Mouse (Mus musculus) spleen, adult 2 months (tissue): ENCODE data around the gene Ripk4. TPM values are rescaled to one million over a fixed set of nuclear protein-coding genes. Genes with fewer than 3 reads are reported as not detected.

ENCODE experiments used
- DNase-seq, 2 experiments: peaks; one replicate each; pipeline versions ENCODE4 v3.0.0 to v3.0.0-alpha.2; 2012 to 2021; ENCODE audit warnings: low spot score in 2 of 2, low read depth in 1 of 2
- H3K27ac ChIP-seq: fragments of 200-500 bp; 2 replicates; pipeline ENCODE4 v1.5.1; 2012; ENCODE audit warnings: low read length, inconsistent platforms; ENCODE audit not compliant: insufficient read depth
- H3K27me3 ChIP-seq: fragments of 200-500 bp; 2 replicates; pipeline ENCODE4 v1.6.1; 2012; ENCODE audit warnings: mild to moderate bottlenecking, moderate library complexity, low read length, inconsistent platforms; ENCODE audit not compliant: control insufficient read depth, insufficient read depth
- H3K36me3 ChIP-seq: fragments of 200-500 bp; 2 replicates; pipeline ENCODE4 v1.6.1; 2012; ENCODE audit warnings: mild to moderate bottlenecking, low read length, inconsistent platforms; ENCODE audit not compliant: control insufficient read depth, insufficient read depth
- H3K4me1 ChIP-seq: fragments of 200-500 bp; 2 replicates; pipeline ENCODE4 v1.6.1; 2011; ENCODE audit warnings: inconsistent platforms; ENCODE audit not compliant: control insufficient read depth, insufficient read depth, insufficient read length
- H3K4me3 ChIP-seq: fragments of 200-500 bp; 2 replicates; pipeline ENCODE4 v1.5.1; 2011; ENCODE audit warnings: mild to moderate bottlenecking, inconsistent platforms; ENCODE audit not compliant: insufficient read depth, insufficient read length; ENCODE audit errors: extremely low read depth
- CTCF ChIP-seq: fragments of 200-500 bp; IDR thresholded peaks from 2 replicates; pipeline ENCODE4 v1.5.1; 2011; ENCODE audit warnings: mild to moderate bottlenecking, inconsistent platforms; ENCODE audit not compliant: insufficient read depth, insufficient read length, insufficient replicate concordance; ENCODE audit errors: extremely low read depth
- POLR2A ChIP-seq: fragments of 200-500 bp; IDR thresholded peaks from 2 replicates; pipeline ENCODE4 v1.6.1; 2011; ENCODE audit warnings: low read depth, low read length, inconsistent platforms
- WGBS: fragments of 180-500 bp; shearing (Covaris S2); methylation state at CpG from one replicate; pipeline ENCODE4 v1.1.7; 2018; 5-methylcytosine and 5-hydroxymethylcytosine counted together
- polyA plus RNA-seq: library from polyadenylated mRNA; depleted of rRNA; stranded (reverse); fragments of >200 nt; gene quantifications from 2 replicates; pipeline ENCODE4 v1.2.3, GENCODE M21; 2012

Ripk4 gene
- polyA plus RNA-seq, 1 experiment, result 0.19 TPM

GRCm38 (mm10) chr16:97759681-97760080, 3.9 kb downstream of the Ripk4 start:
- 80% methylated on average over 3 of the region's 3 CpGs for WGBS
- TF ChIP-seq POLR2A (no peak), CTCF (no peak)
- H3K4me3 ChIP-seq, result no peak overlapping the region
- H3K27ac ChIP-seq, result no peak overlapping the region
- peaks cover 7% of the 10 kb centered on the region; the same call in 1 of the 2 replicates for H3K4me1 ChIP-seq
- H3K36me3 ChIP-seq, result no peaks in the 10 kb centered on the region
- H3K27me3 ChIP-seq, result peaks cover 7% of the 10 kb centered on the region
- DNase-seq, result no peak

GRCm38 (mm10) chr16:97758288-97758687, 5.3 kb downstream of the Ripk4 start:
- DNase-seq, result no peak
- no peaks in the 10 kb centered on the region for H3K36me3 ChIP-seq
- H3K4me3 ChIP-seq, result no peak overlapping the region
- peaks cover 3% of the 10 kb centered on the region; the same call in 1 of the 2 replicates for H3K4me1 ChIP-seq
- TF ChIP-seq POLR2A (no peak), CTCF (no peak)
- WGBS, result 94% methylated on average over 2 of the region's 2 CpGs
- no peak overlapping the region for H3K27ac ChIP-seq
- peaks cover 3% of the 10 kb centered on the region for H3K27me3 ChIP-seq

DNA sequence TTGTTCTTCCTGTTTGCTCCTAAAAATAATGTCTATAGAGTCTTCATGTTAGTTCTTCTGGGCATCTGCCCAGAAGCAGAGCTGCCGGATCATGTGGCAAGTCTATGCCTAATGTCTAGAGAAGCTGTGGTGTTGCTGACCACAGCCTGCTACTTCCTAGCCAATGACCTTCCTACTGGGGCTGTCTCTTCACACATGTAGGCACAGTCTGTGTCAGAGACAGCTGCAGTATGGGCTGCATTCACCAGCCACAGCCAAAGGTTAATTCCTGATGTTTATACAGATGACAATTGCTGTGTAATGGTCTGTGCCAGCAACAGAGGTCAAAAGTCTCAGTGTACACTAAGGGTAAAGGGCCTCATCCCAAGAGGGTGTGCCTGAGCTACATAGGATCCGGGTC, 7.1 kb downstream of the Ripk4 start:
- no peak for DNase-seq
- TF ChIP-seq CTCF (no peak), POLR2A (no peak)
- Histone ChIP-seq H3K4me1 (no peaks in the 10 kb centered on the region), H3K27ac (no peak overlapping the region), H3K4me3 (no peak overlapping the region), H3K36me3 (no peaks in the 10 kb centered on the region), H3K27me3 (no peaks in the 10 kb centered on the region)
- 58% methylated on average over 2 of the region's 2 CpGs for WGBS

GRCm38 (mm10) chr16:97752316-97752941, 11.2 kb downstream of the Ripk4 start:
- Histone ChIP-seq H3K27ac (no peak overlapping the region), H3K27me3 (no peaks in the 10 kb centered on the region), H3K4me1 (no peaks in the 10 kb centered on the region), H3K4me3 (no peak overlapping the region), H3K36me3 (no peaks in the 10 kb centered on the region)
- TF ChIP-seq CTCF (no peak), POLR2A (no peak)
- no peak for DNase-seq
- 52% methylated on average over 3 of the region's 3 CpGs for WGBS

DNA sequence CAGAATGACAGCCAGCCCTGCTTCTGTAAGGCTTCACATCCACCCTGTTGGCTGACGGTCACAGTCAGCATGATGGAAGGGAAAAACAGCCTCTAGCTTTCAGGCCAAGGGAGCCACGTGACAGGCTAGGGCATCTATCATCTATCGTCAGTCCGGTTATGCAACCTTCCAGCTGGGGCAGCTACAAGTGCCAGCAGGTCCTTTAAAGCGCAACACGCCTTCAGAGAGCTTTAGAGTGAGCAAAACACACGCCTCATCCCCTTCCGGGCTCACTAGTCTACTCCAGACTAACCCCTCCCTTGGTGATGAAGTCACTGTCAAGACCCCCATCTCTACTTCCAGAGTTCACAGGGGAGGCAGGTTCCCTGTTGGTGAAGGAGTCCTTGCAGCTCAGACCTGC, 11.7 kb downstream of the Ripk4 start:
- WGBS, result 26% methylated on average over 8 of the region's 8 CpGs
- TF ChIP-seq POLR2A, result no peak
- TF ChIP-seq CTCF, result no peak
- no peak for DNase-seq
- Histone ChIP-seq H3K4me1 (no peaks in the 10 kb centered on the region), H3K4me3 (no peak overlapping the region), H3K27ac (no peak overlapping the region), H3K36me3 (no peaks in the 10 kb centered on the region), H3K27me3 (no peaks in the 10 kb centered on the region)

DNA sequence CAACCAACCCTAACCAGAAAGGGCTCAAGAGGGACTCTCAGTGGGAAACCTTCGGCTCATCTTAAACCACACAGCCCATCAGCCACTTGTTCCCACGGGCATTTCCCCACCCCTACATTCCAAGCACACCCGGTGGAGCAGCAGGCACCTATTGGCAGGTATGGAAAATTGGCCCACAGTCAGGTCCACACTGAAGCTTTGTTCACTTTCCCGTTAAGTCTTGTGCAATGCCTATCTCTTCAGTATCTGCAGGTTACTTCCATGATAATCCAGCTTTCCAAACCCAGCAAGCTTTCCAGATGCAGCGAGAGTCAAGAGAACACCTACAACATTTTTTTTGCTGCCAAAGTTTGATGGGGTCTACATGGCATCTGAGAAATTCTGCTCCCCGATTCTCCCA, 15.2 kb downstream of the Ripk4 start:
- no peaks in the 10 kb centered on the region for H3K36me3 ChIP-seq
- H3K27ac ChIP-seq, result no peak overlapping the region
- no peaks in the 10 kb centered on the region for H3K4me1 ChIP-seq
- WGBS, result 84% methylated on average over 6 of the region's 6 CpGs
- H3K4me3 ChIP-seq, result no peak overlapping the region
- TF ChIP-seq POLR2A (no peak), CTCF (no peak)
- H3K27me3 ChIP-seq, result no peaks in the 10 kb centered on the region
- no peak for DNase-seq

DNA sequence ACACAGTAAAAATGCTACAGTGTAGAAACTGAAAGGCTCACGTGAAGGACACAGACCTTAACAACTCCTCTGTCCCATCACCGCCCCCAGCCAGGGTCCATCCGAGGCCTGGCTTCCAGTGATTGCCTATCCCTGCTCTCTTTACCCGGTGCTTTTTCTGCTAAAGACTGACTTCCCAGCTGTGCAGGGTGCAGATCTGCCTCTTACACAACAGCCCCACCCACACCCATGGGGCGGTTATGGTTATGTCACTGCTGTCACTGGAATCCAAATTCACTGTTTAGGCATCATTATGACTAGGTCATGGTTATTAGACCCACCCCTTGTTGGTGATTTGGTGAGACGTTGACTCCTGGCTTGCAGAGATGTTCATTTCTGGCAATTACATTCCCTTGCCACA, 25.6 kb downstream of the Ripk4 start:
- H3K36me3 ChIP-seq, result no peaks in the 10 kb centered on the region
- 77% methylated on average over 6 of the region's 6 CpGs for WGBS
- DNase-seq, result no peak
- H3K27me3 ChIP-seq, result no peaks in the 10 kb centered on the region
- H3K4me1 ChIP-seq, result no peaks in the 10 kb centered on the region
- H3K27ac ChIP-seq, result no peak overlapping the region
- no peak overlapping the region for H3K4me3 ChIP-seq
- TF ChIP-seq POLR2A, result no peak
- no peak for TF ChIP-seq CTCF
